Mouse (Mus musculus) limb, embryonic 15.5 days (tissue): ENCODE data around the gene Treml1. TPM values are rescaled to one million over a fixed set of nuclear protein-coding genes. Genes with fewer than 3 reads are reported as not detected.
"Not testable (repeated sequence)": the region's sequence is repeated elsewhere in the genome, so short reads cannot be mapped to it uniquely, and the experiment has no call there.

Experiments
- ATAC-seq: fragments of 200-750 bp; cut with Nextera tagmentation; 2 replicates; pipeline ENCODE4 v1.8.0; 2017; ENCODE audit warnings: low read depth, moderate TSS enrichment; ENCODE audit not compliant: insufficient number of reproducible peaks, low FRiP score, low TSS enrichment
- H3K27ac ChIP-seq: fragments of 300-500 bp; sonication (generic); 2 replicates; pipeline ENCODE4 v1.5.1; 2015; ENCODE audit warnings: moderate library complexity, mild to moderate bottlenecking, inconsistent platforms
- H3K27me3 ChIP-seq: fragments of 300-500 bp; sonication (generic); 2 replicates; pipeline ENCODE4 v1.6.1; 2015; ENCODE audit warnings: inconsistent platforms
- H3K36me3 ChIP-seq: fragments of 300-500 bp; sonication (generic); 2 replicates; pipeline ENCODE4 v1.6.1; 2015; ENCODE audit warnings: inconsistent platforms
- H3K4me1 ChIP-seq: fragments of 300-500 bp; sonication (generic); 2 replicates; pipeline ENCODE4 v1.6.1; 2015; ENCODE audit warnings: inconsistent platforms
- H3K4me2 ChIP-seq: fragments of 300-500 bp; sonication (generic); 2 replicates; pipeline ENCODE4 v1.6.1; 2015; ENCODE audit warnings: mild to moderate bottlenecking, inconsistent platforms
- H3K4me3 ChIP-seq: fragments of 300-500 bp; sonication (generic); 2 replicates; pipeline ENCODE4 v1.5.1; 2015; ENCODE audit warnings: mild to moderate bottlenecking, inconsistent platforms
- H3K9ac ChIP-seq: fragments of 300-500 bp; sonication (generic); 2 replicates; pipeline ENCODE4 v1.6.1; 2015; ENCODE audit warnings: inconsistent platforms
- H3K9me3 ChIP-seq: fragments of 300-500 bp; sonication (generic); 2 replicates; pipeline ENCODE4 v1.6.1; 2016; ENCODE audit warnings: inconsistent platforms
- WGBS: fragments of 180-500 bp; shearing (Covaris S2); methylation state at CpG from one replicate; pipeline ENCODE4 v1.1.7; 2015; 5-methylcytosine and 5-hydroxymethylcytosine counted together
- polyA plus RNA-seq: library from polyadenylated mRNA; unstranded; fragments of >200 nt; fragmentation: Nextera tagmentation; extraction: Ambion mirVana; gene quantifications from 2 replicates; pipeline ENCODE4 v1.2.1, GENCODE M21; 2015

Gene Treml1
- polyA plus RNA-seq, 1 experiment from 2014 or later: 0.83 TPM

DNA sequence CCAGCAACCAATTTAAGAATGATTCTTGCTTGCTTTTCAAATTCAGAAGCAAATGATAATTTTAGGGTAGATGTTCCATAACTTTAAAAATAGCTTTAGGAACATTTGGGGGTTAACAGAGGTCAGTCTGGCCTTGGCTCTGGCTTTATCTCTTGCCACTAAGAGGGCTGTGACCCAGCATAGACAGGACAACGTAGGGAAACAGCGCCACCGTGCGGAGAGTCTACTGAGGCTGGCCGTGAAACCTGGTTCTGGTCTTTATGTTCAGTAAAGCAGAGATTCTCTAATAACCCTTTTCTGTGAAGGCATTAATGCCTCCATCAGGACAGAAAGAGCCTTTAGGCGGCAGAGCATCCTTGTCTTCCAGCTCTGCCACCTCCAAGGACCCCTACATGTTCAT lies 22.9 kb upstream of the Treml1 start:
- H3K9ac ChIP-seq: no peak overlapping the region
- no peak for ATAC-seq
- no peak overlapping the region for H3K4me3 ChIP-seq
- no peaks in the 10 kb centered on the region for H3K9me3 ChIP-seq
- H3K4me2 ChIP-seq: no peak overlapping the region
- under 1% methylated on average over 6 of the region's 6 CpGs for WGBS
- H3K4me1 ChIP-seq: no peaks in the 10 kb centered on the region
- no peaks in the 10 kb centered on the region for H3K27me3 ChIP-seq
- no peaks in the 10 kb centered on the region for H3K36me3 ChIP-seq
- no peak overlapping the region for H3K27ac ChIP-seq

DNA sequence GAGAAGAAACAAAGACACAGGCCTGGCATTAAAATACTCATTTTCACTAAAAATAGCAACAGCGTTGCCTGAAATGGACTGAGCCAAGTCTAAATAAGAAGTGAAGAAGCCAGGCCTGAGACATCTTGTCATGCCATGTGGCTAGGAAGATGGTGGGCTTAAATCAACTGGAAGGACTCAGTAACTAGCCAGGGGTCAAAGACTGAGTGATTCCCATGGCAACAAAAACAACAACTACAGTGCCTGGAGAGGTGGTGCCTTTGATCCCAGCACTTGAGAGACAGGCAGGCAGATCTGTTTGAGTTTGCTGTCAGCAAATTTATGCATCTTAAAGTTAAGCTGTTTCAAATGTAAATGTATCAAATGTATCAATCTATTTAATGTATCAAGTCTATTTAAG lies 19.4 kb upstream of the Treml1 start:
- Histone ChIP-seq H3K27me3 (no peaks in the 10 kb centered on the region), H3K9ac (no peak overlapping the region), H3K27ac (no peak overlapping the region), H3K36me3 (no peaks in the 10 kb centered on the region), H3K4me2 (no peak overlapping the region), H3K9me3 (no peaks in the 10 kb centered on the region), H3K4me1 (no peaks in the 10 kb centered on the region), H3K4me3 (no peak overlapping the region)
- no peak for ATAC-seq
- WGBS: 87% methylated on average over 1 of the region's 1 CpGs

DNA sequence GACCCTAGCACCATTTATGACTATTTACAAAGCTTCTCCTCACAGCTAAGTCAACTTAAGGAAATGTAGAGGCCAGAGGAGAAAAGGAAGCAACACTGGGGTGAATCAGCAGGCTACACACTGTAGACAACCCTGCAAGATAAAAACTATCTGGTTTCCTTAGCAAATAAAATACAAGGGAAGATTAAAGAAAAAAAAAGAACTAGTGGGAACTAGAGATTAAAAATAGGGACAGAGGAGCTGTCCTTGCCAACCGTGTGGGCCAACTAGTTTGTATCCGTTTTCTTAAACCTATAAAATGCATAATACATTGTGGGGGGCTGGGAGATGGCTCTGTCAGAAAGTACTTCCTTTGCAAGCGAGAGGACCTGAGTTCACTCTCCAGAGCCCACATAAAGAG lies 17.8 kb upstream of the Treml1 start:
- Histone ChIP-seq H3K4me2 (no peak overlapping the region), H3K9ac (no peak overlapping the region), H3K36me3 (no peaks in the 10 kb centered on the region), H3K9me3 (no peaks in the 10 kb centered on the region), H3K27ac (no peak overlapping the region), H3K27me3 (no peaks in the 10 kb centered on the region), H3K4me1 (no peaks in the 10 kb centered on the region), H3K4me3 (no peak overlapping the region)
- ATAC-seq: no peak
- 42% methylated on average over 3 of the region's 3 CpGs for WGBS

DNA sequence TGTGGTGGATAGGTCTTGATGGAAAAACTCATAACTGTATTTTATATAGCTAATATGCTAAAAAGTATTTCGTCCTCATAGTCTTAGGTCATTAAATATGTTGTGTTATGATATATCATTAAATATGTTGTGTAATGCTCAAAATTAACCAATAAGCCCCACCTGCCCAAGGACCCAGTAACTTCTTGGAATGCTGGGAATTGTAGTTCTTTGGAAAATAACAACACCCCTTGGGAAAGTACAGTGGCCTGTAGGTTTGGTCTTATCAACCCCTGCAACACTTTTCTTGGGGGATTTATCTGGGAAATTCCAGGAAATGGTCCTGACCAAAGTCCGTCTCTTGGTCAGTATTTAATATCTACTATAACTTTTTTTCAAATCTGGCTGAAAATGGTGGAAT lies 16.7 kb upstream of the Treml1 start:
- Histone ChIP-seq H3K36me3 (no peaks in the 10 kb centered on the region), H3K4me3 (no peak overlapping the region), H3K27ac (no peak overlapping the region), H3K9me3 (no peaks in the 10 kb centered on the region), H3K27me3 (no peaks in the 10 kb centered on the region), H3K9ac (no peak overlapping the region), H3K4me1 (no peaks in the 10 kb centered on the region), H3K4me2 (no peak overlapping the region)
- WGBS: 82% methylated on average over 2 of the region's 2 CpGs
- no peak for ATAC-seq

DNA sequence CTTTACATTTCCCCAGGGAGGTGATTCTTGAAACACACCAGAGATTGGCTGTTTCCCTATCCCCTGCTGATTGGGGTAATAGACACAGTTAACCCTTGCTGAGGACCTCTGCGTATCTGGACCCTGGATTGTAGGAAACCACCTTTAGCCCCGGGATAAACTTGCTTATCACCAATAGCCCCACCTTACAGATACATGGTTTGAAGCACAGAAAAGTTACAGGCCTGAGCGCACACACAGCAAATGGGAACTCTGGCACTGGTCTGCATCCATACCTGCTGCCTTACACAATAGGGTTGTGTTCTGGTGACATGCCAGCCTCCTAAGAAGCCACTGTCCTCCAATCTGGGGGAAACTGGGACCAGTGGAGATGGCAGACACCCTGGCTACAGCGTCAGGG lies 13.9 kb upstream of the Treml1 start:
- WGBS: 78% methylated on average over 4 of the region's 4 CpGs
- Histone ChIP-seq H3K4me1 (no peaks in the 10 kb centered on the region), H3K27ac (no peak overlapping the region), H3K9ac (no peak overlapping the region), H3K36me3 (no peaks in the 10 kb centered on the region), H3K27me3 (no peaks in the 10 kb centered on the region), H3K4me2 (no peak overlapping the region), H3K4me3 (no peak overlapping the region), H3K9me3 (no peaks in the 10 kb centered on the region)
- ATAC-seq: no peak

DNA sequence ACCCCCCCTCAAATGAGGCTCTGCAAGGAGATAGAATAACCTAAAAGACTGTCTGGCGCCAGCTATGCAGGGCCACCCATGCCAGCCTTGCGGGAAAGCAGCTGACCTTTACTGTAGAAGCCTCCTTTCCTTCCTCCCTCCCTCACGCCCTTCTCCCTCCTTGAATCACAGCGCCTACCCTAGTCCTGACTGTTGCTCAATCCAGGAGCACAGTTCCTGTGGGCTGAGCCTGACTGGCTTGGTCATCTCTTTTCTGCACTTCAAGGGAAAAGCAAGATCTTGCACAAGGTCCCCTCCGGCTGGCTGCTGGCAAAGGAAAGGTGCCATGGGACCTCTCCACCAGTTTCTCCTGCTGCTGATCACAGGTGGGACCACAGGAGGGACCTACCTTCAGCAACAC lies 13.5 kb upstream of the Treml1 start, which contains the start of gene Trem2:
Trem2 (plus strand) TSS at position 171 of the 400 bp plus-strand sequence.
- no peak within 1 kb of the TSS for H3K4me3 ChIP-seq
- no peaks in the 10 kb centered on the region for H3K36me3 ChIP-seq
- H3K9ac ChIP-seq: no peak within 1 kb of the TSS
- H3K27me3 ChIP-seq: no peaks in the 10 kb centered on the region
- no peaks in the 10 kb centered on the region for H3K9me3 ChIP-seq
- 66% methylated on average over 5 of the region's 5 CpGs for WGBS
- no peak for ATAC-seq
- H3K4me2 ChIP-seq: no peak within 1 kb of the TSS
- no peak within 1 kb of the TSS for H3K27ac ChIP-seq
- no peaks in the 10 kb centered on the region for H3K4me1 ChIP-seq

DNA sequence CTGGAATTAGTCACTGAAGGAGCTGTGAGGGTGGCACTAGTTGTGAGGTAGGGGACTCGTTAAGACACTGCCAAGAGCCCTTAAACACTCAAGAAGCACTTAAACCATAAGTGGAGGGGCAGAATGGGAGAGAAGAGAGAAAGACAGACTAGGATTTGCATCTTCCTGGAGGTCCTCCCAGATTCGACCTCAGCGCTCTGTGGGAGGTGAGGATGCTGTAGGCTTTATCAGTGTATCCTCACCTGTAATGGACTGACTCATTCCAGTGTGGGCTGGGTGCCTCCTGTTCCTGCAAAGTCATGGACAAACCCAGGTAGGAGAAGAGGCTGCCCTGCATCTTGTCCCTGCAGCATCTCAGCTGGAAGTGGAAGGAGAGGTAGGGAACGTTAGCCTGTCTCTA lies 12.9 kb upstream of the Treml1 start:
- Histone ChIP-seq H3K9me3 (no peaks in the 10 kb centered on the region), H3K27me3 (no peaks in the 10 kb centered on the region), H3K27ac (no peak overlapping the region), H3K36me3 (no peaks in the 10 kb centered on the region), H3K4me3 (no peak overlapping the region), H3K4me2 (no peak overlapping the region), H3K9ac (no peak overlapping the region), H3K4me1 (no peaks in the 10 kb centered on the region)
- WGBS: 54% methylated on average over 4 of the region's 4 CpGs
- ATAC-seq: no peak

DNA sequence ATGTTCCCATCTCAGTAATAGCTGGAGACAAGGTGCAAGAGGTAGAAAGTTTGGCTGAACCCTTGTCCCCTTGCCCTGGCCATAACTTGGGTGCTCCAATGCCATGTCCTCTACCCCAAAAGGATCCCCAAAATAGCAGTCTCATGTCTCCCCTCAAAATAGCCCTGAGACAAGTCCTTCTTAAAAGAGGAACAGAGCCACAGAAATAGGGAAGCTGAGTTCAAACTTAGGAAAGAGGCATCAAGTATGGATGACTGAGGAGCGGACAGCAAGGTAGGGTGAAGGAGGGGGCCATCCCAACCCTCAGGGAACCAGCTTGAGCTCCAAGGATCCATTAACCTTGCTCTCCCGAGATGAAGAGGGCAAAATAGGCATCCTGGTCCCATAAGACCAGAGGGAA lies 12.4 kb upstream of the Treml1 start:
- H3K9me3 ChIP-seq: no peaks in the 10 kb centered on the region
- H3K4me1 ChIP-seq: no peaks in the 10 kb centered on the region
- H3K4me3 ChIP-seq: no peak overlapping the region
- H3K36me3 ChIP-seq: no peaks in the 10 kb centered on the region
- no peaks in the 10 kb centered on the region for H3K27me3 ChIP-seq
- H3K4me2 ChIP-seq: no peak overlapping the region
- ATAC-seq: no peak
- H3K27ac ChIP-seq: no peak overlapping the region
- WGBS: 76% methylated on average over 2 of the region's 2 CpGs
- no peak overlapping the region for H3K9ac ChIP-seq

DNA sequence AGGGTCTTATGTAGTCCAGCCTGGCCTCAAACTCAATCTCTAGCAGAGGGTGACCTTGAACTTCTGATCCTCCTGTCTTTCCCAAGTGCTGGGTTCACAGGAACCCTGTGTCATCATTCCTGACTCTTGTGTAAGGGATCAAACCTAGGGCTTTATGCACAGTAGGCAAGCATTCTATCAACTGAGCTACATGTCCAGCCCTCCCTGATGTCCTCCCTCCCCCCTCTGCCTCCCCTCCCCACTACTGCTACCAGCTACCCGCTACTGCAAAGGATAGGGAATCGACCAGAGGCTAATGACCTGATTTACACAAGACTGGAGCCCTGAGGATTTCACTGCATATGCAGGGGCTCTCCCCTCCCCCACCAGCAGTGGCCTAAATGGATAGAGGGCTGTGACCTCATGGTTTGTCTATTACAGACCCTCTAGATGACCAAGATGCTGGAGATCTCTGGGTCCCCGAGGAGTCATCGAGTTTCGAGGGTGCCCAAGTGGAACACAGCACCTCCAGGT lies 9.0 kb upstream of the Treml1 start:
- ATAC-seq: no peak
- H3K27ac ChIP-seq: no peak overlapping the region
- H3K27me3 ChIP-seq: no peaks in the 10 kb centered on the region
- no peaks in the 10 kb centered on the region for H3K36me3 ChIP-seq
- H3K4me2 ChIP-seq: no peak overlapping the region
- WGBS: 75% methylated on average over 5 of the region's 5 CpGs
- H3K9me3 ChIP-seq: no peaks in the 10 kb centered on the region
- no peak overlapping the region for H3K4me3 ChIP-seq
- H3K9ac ChIP-seq: no peak overlapping the region
- no peaks in the 10 kb centered on the region for H3K4me1 ChIP-seq

DNA sequence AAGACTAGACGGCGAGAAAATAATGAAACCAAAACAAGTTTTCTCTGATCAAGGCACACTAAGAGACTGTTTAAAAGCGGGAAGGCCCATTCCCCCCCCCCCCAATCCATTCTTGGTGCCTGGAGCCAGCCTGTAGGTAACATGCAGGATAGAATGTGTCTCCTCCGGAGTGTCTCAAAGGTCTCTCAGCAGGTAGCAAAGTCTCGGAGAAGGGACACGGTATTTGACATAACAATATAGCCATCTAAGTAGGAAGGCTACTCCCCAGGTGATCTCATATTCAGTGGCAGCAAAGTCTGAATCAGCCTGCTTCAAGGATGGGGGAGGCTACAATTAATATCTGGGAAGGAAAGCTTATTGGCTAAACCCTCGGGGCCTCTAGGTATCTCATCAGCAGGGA lies 6.7 kb upstream of the Treml1 start:
- not testable (repeated sequence) for H3K27ac ChIP-seq, H3K4me1 ChIP-seq, H3K9ac ChIP-seq, H3K9me3 ChIP-seq, ATAC-seq, H3K27me3 ChIP-seq, H3K36me3 ChIP-seq, H3K4me3 ChIP-seq, H3K4me2 ChIP-seq
- 77% methylated on average over 7 of the region's 7 CpGs for WGBS

DNA sequence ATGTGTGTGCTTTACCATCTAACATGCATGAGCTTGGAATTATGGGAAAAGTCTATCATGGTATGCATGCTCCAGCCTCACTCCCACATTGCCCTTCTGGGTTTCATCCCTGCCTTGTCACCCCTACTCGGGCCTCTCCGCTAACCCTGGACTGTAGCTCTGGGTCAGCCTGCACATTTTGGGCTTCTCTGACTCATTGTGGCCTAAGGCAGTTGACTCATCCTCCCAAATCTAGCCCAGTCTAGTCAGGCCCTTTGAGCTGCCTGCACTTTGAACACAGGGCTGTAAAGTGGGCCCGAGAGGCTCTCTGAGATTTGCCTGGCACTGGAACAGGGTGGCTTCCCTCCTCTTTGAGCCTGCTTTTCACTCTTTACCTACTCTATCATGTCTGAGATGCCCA lies 3.9 kb upstream of the Treml1 start:
- no peaks in the 10 kb centered on the region for H3K27me3 ChIP-seq
- H3K9ac ChIP-seq: no peak overlapping the region
- no peak for ATAC-seq
- no peaks in the 10 kb centered on the region for H3K36me3 ChIP-seq
- H3K4me3 ChIP-seq: no peak overlapping the region
- H3K4me1 ChIP-seq: no peaks in the 10 kb centered on the region
- no peak overlapping the region for H3K27ac ChIP-seq
- 85% methylated on average over 3 of the region's 3 CpGs for WGBS
- no peak overlapping the region for H3K4me2 ChIP-seq
- H3K9me3 ChIP-seq: no peaks in the 10 kb centered on the region

DNA sequence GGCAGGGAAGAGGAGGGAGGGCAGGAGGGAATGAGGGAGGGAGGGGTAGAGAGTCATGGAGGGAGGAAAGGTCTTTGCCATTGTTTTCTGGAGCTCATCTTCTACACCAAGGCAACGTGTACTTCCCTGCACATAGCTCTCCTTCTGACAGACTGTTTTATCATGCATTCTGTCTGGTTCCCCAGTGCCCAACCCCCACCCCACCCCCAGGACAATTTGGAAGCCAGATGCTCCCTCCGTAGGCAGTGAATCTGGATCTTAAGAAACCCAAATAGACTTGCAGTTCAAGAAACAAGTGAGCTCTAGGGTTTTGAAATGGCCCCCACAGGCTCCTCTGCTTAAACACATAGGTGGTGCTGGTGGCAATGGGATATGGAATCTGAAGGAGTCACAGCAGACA lies 1.8 kb upstream of the Treml1 start:
- 45% methylated on average over 2 of the region's 2 CpGs for WGBS
- Histone ChIP-seq H3K9ac (no peak overlapping the region), H3K27me3 (no peaks in the 10 kb centered on the region)

DNA sequence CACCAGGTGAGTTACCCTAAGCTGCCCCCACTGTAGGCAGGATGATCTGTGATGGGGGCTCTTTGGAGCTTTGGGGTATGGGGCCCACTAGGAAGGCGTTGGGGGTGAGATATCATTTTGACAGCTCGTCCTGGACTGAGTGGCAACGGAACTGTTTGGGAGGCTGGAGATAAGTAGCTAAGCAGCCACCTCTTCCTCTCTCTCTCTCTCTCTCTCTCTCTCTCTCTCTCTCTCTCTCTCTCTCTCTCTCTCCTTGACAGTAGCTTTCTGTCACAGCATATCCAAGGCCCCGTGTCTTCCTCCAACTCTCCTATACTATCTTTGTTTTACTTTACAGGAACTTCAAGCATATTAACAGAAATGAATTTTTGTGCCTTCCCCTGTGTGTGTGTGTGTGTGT lies 746 bp downstream of the Treml1 start:
- no peaks in the 10 kb centered on the region for H3K4me1 ChIP-seq
- H3K4me2 ChIP-seq: no peak overlapping the region
- H3K9ac ChIP-seq: no peak overlapping the region
- WGBS: 85% methylated on average over 4 of the region's 4 CpGs
- H3K27ac ChIP-seq: no peak overlapping the region
- H3K9me3 ChIP-seq: no peaks in the 10 kb centered on the region
- ATAC-seq: no peak
- H3K36me3 ChIP-seq: no peaks in the 10 kb centered on the region
- H3K27me3 ChIP-seq: no peaks in the 10 kb centered on the region
- H3K4me3 ChIP-seq: no peak overlapping the region

More for the DNA sequence above, 1.8 kb upstream of the Treml1 start:
- no peak overlapping the region for H3K4me3 ChIP-seq
- no peaks in the 10 kb centered on the region for H3K9me3 ChIP-seq
- no peak overlapping the region for H3K4me2 ChIP-seq
- ATAC-seq: no peak
- no peaks in the 10 kb centered on the region for H3K4me1 ChIP-seq
- no peak overlapping the region for H3K27ac ChIP-seq
- no peaks in the 10 kb centered on the region for H3K36me3 ChIP-seq
